Mouse (Mus musculus): ENCODE data around the gene Cdkl5. TPM values are rescaled to one million over a fixed set of nuclear protein-coding genes. Genes with fewer than 3 reads are reported as not detected.
A peak's percentile ranks its signal among the peaks of the same experiment; 100 is the strongest.

The Cdkl5 gene
- total RNA-seq, 1 experiment: 4.3 TPM

DNA sequence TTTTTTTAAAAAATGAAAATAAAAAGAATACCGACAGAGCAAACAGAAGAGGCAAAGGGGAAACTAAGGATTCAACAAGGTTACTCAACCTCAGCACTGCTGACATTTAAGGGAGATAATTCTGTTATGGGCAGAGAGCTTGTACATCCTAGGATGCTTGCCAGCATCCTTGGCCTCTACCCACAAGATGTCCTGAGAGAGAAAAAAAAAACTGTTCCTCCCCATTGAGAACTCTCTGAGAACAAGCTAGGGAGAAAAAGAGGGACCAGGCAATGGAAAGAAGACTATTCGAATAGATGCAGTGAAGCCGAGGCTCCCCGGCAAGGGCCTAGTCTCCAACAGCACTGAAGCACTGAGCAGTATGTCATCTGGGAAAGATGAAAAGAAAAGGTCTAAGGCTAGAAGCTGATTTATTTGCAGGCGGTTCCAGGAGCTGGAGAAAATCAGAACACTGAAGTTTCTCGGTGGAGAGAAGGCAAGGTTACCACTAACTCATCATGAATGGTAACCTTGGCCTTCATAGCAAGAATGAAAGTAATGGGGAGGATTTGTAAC lies 22.4 kb downstream of the Cdkl5 start:
- H3K9me3 ChIP-seq (ENCODE audit: control insufficient read depth, insufficient read depth, low read depth, low read length): no peaks in the 10 kb centered on the region
- H3K27ac ChIP-seq (ENCODE audit: insufficient read depth, low read depth, low read length, poor library complexity, severe bottlenecking): no peak overlapping the region
- in situ Hi-C loops (cut with MboI; ENCODE audit: low sequenced_read_pairs in 2 of 2, unreplicated experiment in 2 of 2): no loop called here
- no peaks in the 10 kb centered on the region for H3K4me1 ChIP-seq (ENCODE audit: control insufficient read depth in 2 of 2, insufficient read depth in 2 of 2, low read length in 2 of 2, poor library complexity in 1 of 2)
- H3K9ac ChIP-seq (ENCODE audit: insufficient read depth, low read depth, low read length, poor library complexity, severe bottlenecking): no peak overlapping the region
- no peak overlapping the region for H3K4me3 ChIP-seq (ENCODE audit: insufficient read depth in 1 of 2, low read depth in 1 of 2, low read length in 2 of 2, poor library complexity in 1 of 2, severe bottlenecking in 1 of 2)
- H3K36me3 ChIP-seq (ENCODE audit: control insufficient read depth, insufficient read depth, low read length, poor library complexity, severe bottlenecking): no peaks in the 10 kb centered on the region
- no peak for DNase-seq (ENCODE audit: low read depth, low spot score)
- TF ChIP-seq ZNF384 (IDR thresholded peaks at IDR 0.05; ENCODE audit: low read depth, low read length): no peak
- TF ChIP-seq CHD2 (IDR thresholded peaks at IDR 0.05; ENCODE audit: low read depth, low read length): no peak
- no peak for TF ChIP-seq MAFK (IDR thresholded peaks at IDR 0.05; ENCODE audit: insufficient read depth, low read depth, low read length)

DNA sequence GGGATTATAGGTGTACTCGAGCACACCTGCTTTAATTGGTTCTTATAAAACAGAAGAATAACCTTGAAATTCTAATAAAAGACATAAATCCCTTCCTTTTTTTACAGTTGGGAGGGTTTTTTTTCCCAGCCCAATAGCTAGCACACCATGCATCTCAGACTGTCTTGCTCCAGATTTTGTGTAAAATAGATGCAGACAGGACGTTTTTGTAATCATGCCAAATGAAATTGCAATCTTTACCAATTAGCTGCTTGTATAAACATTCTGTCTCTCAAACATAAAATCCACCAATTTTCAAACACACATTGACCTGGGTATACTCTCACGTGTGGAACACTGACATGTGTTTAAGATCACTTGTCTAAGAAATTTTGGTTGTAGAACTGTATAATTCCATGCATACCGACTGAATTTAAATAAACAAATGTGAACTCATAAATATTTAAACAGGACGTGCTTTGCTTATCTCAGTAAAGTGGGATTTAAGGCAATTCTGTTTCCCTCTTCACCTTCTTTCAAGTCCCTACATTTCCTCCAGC lies 35.8 kb downstream of the Cdkl5 start:
- no peaks in the 10 kb centered on the region for H3K9me3 ChIP-seq (ENCODE audit: control insufficient read depth, insufficient read depth, low read depth, low read length)
- no peaks in the 10 kb centered on the region for H3K36me3 ChIP-seq (ENCODE audit: control insufficient read depth, insufficient read depth, low read length, poor library complexity, severe bottlenecking)
- TF ChIP-seq ZC3H11A (IDR thresholded peaks at IDR 0.05; ENCODE audit: borderline replicate concordance, low read depth, low read length): no peak
- no peak for TF ChIP-seq ZNF384 (IDR thresholded peaks at IDR 0.05; ENCODE audit: low read depth, low read length)
- TF ChIP-seq HCFC1 (IDR thresholded peaks at IDR 0.05; ENCODE audit: borderline replicate concordance, insufficient read depth, low read length): no peak
- TF ChIP-seq MAFK (IDR thresholded peaks at IDR 0.05; ENCODE audit: insufficient read depth, low read depth, low read length): no peak
- TF ChIP-seq CHD2 (IDR thresholded peaks at IDR 0.05; ENCODE audit: low read depth, low read length): no peak
- DNase-seq (ENCODE audit: low read depth, low spot score): no peak
- H3K27ac ChIP-seq (ENCODE audit: insufficient read depth, low read depth, low read length, poor library complexity, severe bottlenecking): no peak overlapping the region
- in situ Hi-C loops (cut with MboI; ENCODE audit: low sequenced_read_pairs in 2 of 2, unreplicated experiment in 2 of 2): no loop called here
- no peaks in the 10 kb centered on the region for H3K4me1 ChIP-seq (ENCODE audit: control insufficient read depth in 2 of 2, insufficient read depth in 2 of 2, low read length in 2 of 2, poor library complexity in 1 of 2)
- H3K9ac ChIP-seq (ENCODE audit: insufficient read depth, low read depth, low read length, poor library complexity, severe bottlenecking): no peak overlapping the region
- H3K4me3 ChIP-seq (ENCODE audit: insufficient read depth in 1 of 2, low read depth in 1 of 2, low read length in 2 of 2, poor library complexity in 1 of 2, severe bottlenecking in 1 of 2): no peak overlapping the region

DNA sequence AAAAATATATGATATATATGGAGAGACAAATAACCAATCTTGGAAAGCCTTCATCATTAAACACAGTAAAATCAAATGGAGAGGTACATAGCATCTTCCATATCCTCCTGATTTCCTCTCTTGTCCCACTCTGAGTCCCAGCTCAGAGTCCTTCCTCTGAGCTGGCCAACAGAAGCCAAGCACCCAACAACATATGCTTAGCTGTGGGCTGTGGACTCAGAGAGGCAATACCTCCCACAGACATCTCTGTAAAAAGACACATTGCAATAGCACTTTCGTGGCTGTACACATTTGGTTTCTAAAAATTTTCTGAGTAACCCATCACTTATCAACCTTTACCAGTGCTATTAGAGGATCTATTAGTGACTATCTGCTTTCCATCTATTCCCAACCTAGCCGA lies 44.9 kb downstream of the Cdkl5 start:
- H3K27ac ChIP-seq (ENCODE audit: insufficient read depth, low read depth, low read length, poor library complexity, severe bottlenecking): no peak overlapping the region
- no peaks in the 10 kb centered on the region for H3K36me3 ChIP-seq (ENCODE audit: control insufficient read depth, insufficient read depth, low read length, poor library complexity, severe bottlenecking)
- no peak overlapping the region for H3K4me3 ChIP-seq (ENCODE audit: insufficient read depth in 1 of 2, low read depth in 1 of 2, low read length in 2 of 2, poor library complexity in 1 of 2, severe bottlenecking in 1 of 2)
- in situ Hi-C loops (cut with MboI; ENCODE audit: low sequenced_read_pairs in 2 of 2, unreplicated experiment in 2 of 2): no loop called here
- H3K4me1 ChIP-seq (ENCODE audit: control insufficient read depth in 2 of 2, insufficient read depth in 2 of 2, low read length in 2 of 2, poor library complexity in 1 of 2): no peaks in the 10 kb centered on the region
- no peaks in the 10 kb centered on the region for H3K9me3 ChIP-seq (ENCODE audit: control insufficient read depth, insufficient read depth, low read depth, low read length)
- DNase-seq (ENCODE audit: low read depth, low spot score): no peak
- TF ChIP-seq ZNF384 (IDR thresholded peaks at IDR 0.05; ENCODE audit: low read depth, low read length) (no peak), MAFK (IDR thresholded peaks at IDR 0.05; ENCODE audit: insufficient read depth, low read depth, low read length) (no peak), ZC3H11A (IDR thresholded peaks at IDR 0.05; ENCODE audit: borderline replicate concordance, low read depth, low read length) (no peak), CHD2 (IDR thresholded peaks at IDR 0.05; ENCODE audit: low read depth, low read length) (no peak), HCFC1 (IDR thresholded peaks at IDR 0.05; ENCODE audit: borderline replicate concordance, insufficient read depth, low read length) (no peak)
- no peak overlapping the region for H3K9ac ChIP-seq (ENCODE audit: insufficient read depth, low read depth, low read length, poor library complexity, severe bottlenecking)

- TF ChIP-seq CHD2 (IDR thresholded peaks at IDR 0.05; ENCODE audit: low read depth, low read length): no peak
- TF ChIP-seq MAFK (IDR thresholded peaks at IDR 0.05; ENCODE audit: insufficient read depth, low read depth, low read length): no peak
- no peak for TF ChIP-seq ZNF384 (IDR thresholded peaks at IDR 0.05; ENCODE audit: low read depth, low read length)
- TF ChIP-seq ZC3H11A (IDR thresholded peaks at IDR 0.05; ENCODE audit: borderline replicate concordance, low read depth, low read length): no peak
- TF ChIP-seq HCFC1 (IDR thresholded peaks at IDR 0.05; ENCODE audit: borderline replicate concordance, insufficient read depth, low read length): no peak
- H3K9ac ChIP-seq (ENCODE audit: insufficient read depth, low read depth, low read length, poor library complexity, severe bottlenecking): no peak overlapping the region
- in situ Hi-C loops (cut with MboI; ENCODE audit: low sequenced_read_pairs in 2 of 2, unreplicated experiment in 2 of 2): no loop called here
- no peak for DNase-seq (ENCODE audit: low read depth, low spot score)
- no peaks in the 10 kb centered on the region for H3K4me1 ChIP-seq (ENCODE audit: control insufficient read depth in 2 of 2, insufficient read depth in 2 of 2, low read length in 2 of 2, poor library complexity in 1 of 2)
- no peak overlapping the region for H3K4me3 ChIP-seq (ENCODE audit: insufficient read depth in 1 of 2, low read depth in 1 of 2, low read length in 2 of 2, poor library complexity in 1 of 2, severe bottlenecking in 1 of 2)
- no peak overlapping the region for H3K27ac ChIP-seq (ENCODE audit: insufficient read depth, low read depth, low read length, poor library complexity, severe bottlenecking)
- H3K36me3 ChIP-seq (ENCODE audit: control insufficient read depth, insufficient read depth, low read length, poor library complexity, severe bottlenecking): no peaks in the 10 kb centered on the region
- H3K9me3 ChIP-seq (ENCODE audit: control insufficient read depth, insufficient read depth, low read depth, low read length): no peaks in the 10 kb centered on the region
Measured at GRCm38 (mm10) chrX:160944722-160945121, 49.8 kb downstream of the Cdkl5 start.

DNA sequence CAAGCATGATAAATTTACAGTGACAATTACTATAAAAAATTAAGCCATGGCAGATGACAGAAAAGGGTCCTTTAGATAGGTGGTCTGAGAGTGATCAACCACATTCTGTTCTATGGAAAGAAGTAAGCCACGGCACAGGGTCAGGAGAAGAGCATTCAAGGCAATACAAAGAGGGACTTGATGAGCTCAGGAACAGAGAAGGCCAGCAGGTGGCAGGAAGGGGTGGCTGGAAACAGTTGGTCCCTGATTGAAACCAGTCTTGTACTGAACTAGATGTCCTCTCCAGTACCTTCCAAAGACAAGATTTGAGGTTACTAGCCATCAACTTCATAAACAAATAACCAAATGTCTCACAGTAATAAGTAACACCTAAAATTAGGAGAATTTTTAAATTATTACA lies 59.0 kb downstream of the Cdkl5 start:
- peak; percentile 6 for DNase-seq (ENCODE audit: low read depth, low spot score)
- Histone ChIP-seq H3K9ac (ENCODE audit: insufficient read depth, low read depth, low read length, poor library complexity, severe bottlenecking) (no peak overlapping the region), H3K4me1 (ENCODE audit: control insufficient read depth in 2 of 2, insufficient read depth in 2 of 2, low read length in 2 of 2, poor library complexity in 1 of 2) (no peaks in the 10 kb centered on the region), H3K4me3 (ENCODE audit: insufficient read depth in 1 of 2, low read depth in 1 of 2, low read length in 2 of 2, poor library complexity in 1 of 2, severe bottlenecking in 1 of 2) (no peak overlapping the region), H3K27ac (ENCODE audit: insufficient read depth, low read depth, low read length, poor library complexity, severe bottlenecking) (no peak overlapping the region), H3K9me3 (ENCODE audit: control insufficient read depth, insufficient read depth, low read depth, low read length) (no peaks in the 10 kb centered on the region), H3K36me3 (ENCODE audit: control insufficient read depth, insufficient read depth, low read length, poor library complexity, severe bottlenecking) (no peaks in the 10 kb centered on the region)
- TF ChIP-seq ZC3H11A (IDR thresholded peaks at IDR 0.05; ENCODE audit: borderline replicate concordance, low read depth, low read length) (no peak), MAFK (IDR thresholded peaks at IDR 0.05; ENCODE audit: insufficient read depth, low read depth, low read length) (no peak), ZNF384 (IDR thresholded peaks at IDR 0.05; ENCODE audit: low read depth, low read length) (no peak), CHD2 (IDR thresholded peaks at IDR 0.05; ENCODE audit: low read depth, low read length) (no peak), HCFC1 (IDR thresholded peaks at IDR 0.05; ENCODE audit: borderline replicate concordance, insufficient read depth, low read length) (no peak)
- in situ Hi-C loops (cut with MboI; ENCODE audit: low sequenced_read_pairs in 2 of 2, unreplicated experiment in 2 of 2): no loop called here
